Mouse (Mus musculus) myocyte (in vitro differentiated cells): Measurements from ENCODE around the gene Gm20388. TPM values are rescaled to one million over a fixed set of nuclear protein-coding genes. Genes with fewer than 3 reads are reported as not detected.

ENCODE experiments used
- H3K27me3 ChIP-seq: one replicate; pipeline ENCODE4 v1.6.1; 2011; ENCODE audit not compliant: control insufficient read depth, insufficient read depth, insufficient read length
- H3K36me3 ChIP-seq: one replicate; pipeline ENCODE4 v1.6.1; 2011; ENCODE audit not compliant: control insufficient read depth, insufficient read depth
- H3K4me2 ChIP-seq: one replicate; pipeline ENCODE4 v1.6.1; 2011; ENCODE audit warnings: low read depth, control low read depth
- H3K4me3 ChIP-seq: one replicate; pipeline ENCODE4 v1.5.1; 2011; ENCODE audit warnings: mild to moderate bottlenecking, control low read depth, moderate library complexity
- H3K79me2 ChIP-seq: one replicate; pipeline ENCODE4 v1.6.1; 2011; ENCODE audit not compliant: control insufficient read depth, insufficient read depth
- H3ac ChIP-seq: one replicate; pipeline ENCODE4 v1.6.1; 2011; ENCODE audit not compliant: control insufficient read depth, insufficient read length
- CEBPB ChIP-seq: IDR thresholded peaks from 2 replicates; pipeline ENCODE4 v1.6.1; 2011; ENCODE audit warnings: mild to moderate bottlenecking, moderate library complexity; ENCODE audit not compliant: poor library complexity, insufficient read depth, severe bottlenecking
- E2F4 ChIP-seq: IDR thresholded peaks from one replicate; pipeline ENCODE4 v1.6.1; 2011; ENCODE audit warnings: mild to moderate bottlenecking, control low read depth, moderate library complexity; ENCODE audit not compliant: insufficient read depth
- MAX ChIP-seq: IDR thresholded peaks from one replicate; pipeline ENCODE4 v1.6.1; 2011; ENCODE audit warnings: low read depth, mild to moderate bottlenecking, control low read depth
- MYOD1 ChIP-seq, 3 experiments: IDR thresholded peaks; one replicate each; pipeline ENCODE4 v1.6.1; 2011; ENCODE audit warnings: control low read depth in 2 of 3, low read depth in 2 of 3, mild to moderate bottlenecking in 2 of 3, moderate library complexity in 1 of 3; ENCODE audit not compliant: insufficient read length in 2 of 3, control insufficient read depth in 1 of 3
- MYOG ChIP-seq, 3 experiments: IDR thresholded peaks; one replicate each; pipeline ENCODE4 v1.6.1; 2011; ENCODE audit warnings: control low read depth in 2 of 3, low read depth in 2 of 3, mild to moderate bottlenecking in 2 of 3; ENCODE audit not compliant: insufficient read length in 2 of 3, control insufficient read depth in 1 of 3, insufficient read depth in 1 of 3
- POLR2A ChIP-seq: IDR thresholded peaks from one replicate; pipeline ENCODE4 v1.6.1; 2011; ENCODE audit warnings: low read depth, mild to moderate bottlenecking, control low read depth, moderate library complexity; ENCODE audit not compliant: insufficient read length
- POLR2AphosphoS2 ChIP-seq: IDR thresholded peaks from one replicate; pipeline ENCODE4 v1.6.1; 2011; ENCODE audit warnings: low read depth, control low read depth; ENCODE audit not compliant: insufficient read length
- REST ChIP-seq: IDR thresholded peaks from one replicate; pipeline ENCODE4 v1.6.1; 2011; ENCODE audit warnings: mild to moderate bottlenecking, control low read depth, moderate library complexity; ENCODE audit not compliant: insufficient read depth, insufficient read length
- SRF ChIP-seq: IDR thresholded peaks from one replicate; pipeline ENCODE4 v1.6.1; 2011; ENCODE audit warnings: low read depth; ENCODE audit not compliant: control insufficient read depth, insufficient read length
- TCF12 ChIP-seq: IDR thresholded peaks from one replicate; pipeline ENCODE4 v1.6.1; 2011; ENCODE audit warnings: mild to moderate bottlenecking, control low read depth; ENCODE audit not compliant: poor library complexity, insufficient read depth, severe bottlenecking
- TCF3 ChIP-seq: IDR thresholded peaks from one replicate; pipeline ENCODE4 v1.6.1; 2011; ENCODE audit warnings: low read depth, control low read depth; ENCODE audit not compliant: insufficient read length
- USF1 ChIP-seq: IDR thresholded peaks from one replicate; pipeline ENCODE4 v1.6.1; 2011; ENCODE audit warnings: low read depth, mild to moderate bottlenecking, control low read depth, moderate library complexity
- polyA plus RNA-seq: library from polyadenylated mRNA; unstranded; fragments of >200 nt; fragmentation: generic; extraction: Trizol; gene quantifications from one replicate; pipeline ENCODE4 v1.2.1, GENCODE M21; 2012; ENCODE audit warnings: missing spikeins

Gm20388 gene
- polyA plus RNA-seq, 1 experiment: 15.3 TPM

GRCm38 (mm10) chr8:124303211-124303902 is 4392.7 kb downstream of the Gm20388 start:
- H3ac ChIP-seq: no peak overlapping the region
- H3K4me2 ChIP-seq: no peak overlapping the region

DNA sequence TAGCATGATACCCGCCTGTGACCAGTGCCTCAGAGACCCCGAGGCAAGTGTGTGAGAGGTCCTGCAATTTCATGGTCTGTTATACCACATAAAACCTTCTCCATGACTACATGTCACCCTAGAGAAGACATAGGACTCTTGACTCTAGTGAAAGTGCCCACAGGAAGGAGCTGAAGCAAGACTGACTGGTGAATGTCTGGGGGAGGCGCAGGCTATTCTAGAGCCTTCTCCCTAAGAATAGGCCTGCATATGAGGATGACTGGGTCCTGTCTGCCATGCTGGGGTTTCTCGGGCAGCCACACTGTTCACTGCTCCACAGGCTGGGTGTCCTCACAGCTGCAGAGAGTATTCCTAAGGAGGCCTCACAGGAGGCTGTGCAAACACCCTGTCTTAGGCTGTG is 4393.5 kb downstream of the Gm20388 start:
- H3K79me2 ChIP-seq: no peaks in the 10 kb centered on the region
- H3K27me3 ChIP-seq: no peaks in the 10 kb centered on the region
- no peak overlapping the region for H3ac ChIP-seq
- H3K4me2 ChIP-seq: no peak overlapping the region
- no peak overlapping the region for H3K4me3 ChIP-seq
- H3K36me3 ChIP-seq: peaks cover 4% of the 10 kb centered on the region
- TF ChIP-seq E2F4 (no peak), POLR2AphosphoS2 (no peak), MYOD1 (IDR thresholded peaks at IDR 0.05; ENCODE audit: control insufficient read depth in 1 of 3, insufficient read length in 2 of 3, low read depth in 2 of 3) (no peak), MYOG (IDR thresholded peaks at IDR 0.05; ENCODE audit: control insufficient read depth in 1 of 3, insufficient read depth in 1 of 3, insufficient read length in 2 of 3, low read depth in 2 of 3) (no peak), SRF (no peak), CEBPB (no peak)

More at GRCm38 (mm10) chr8:124303211-124303902, 4392.7 kb downstream of the Gm20388 start:
- TF ChIP-seq SRF: no peak
- TF ChIP-seq TCF12: no peak
- peak in 2 of 3 experiments; percentile 66 to 85 for TF ChIP-seq MYOD1 (IDR thresholded peaks at IDR 0.05; ENCODE audit: control insufficient read depth in 1 of 3, insufficient read length in 2 of 3, low read depth in 2 of 3)
- no peaks in the 10 kb centered on the region for H3K27me3 ChIP-seq
- no peaks in the 10 kb centered on the region for H3K79me2 ChIP-seq
- H3K4me3 ChIP-seq: no peak overlapping the region
- H3K36me3 ChIP-seq: peaks cover 4% of the 10 kb centered on the region

DNA sequence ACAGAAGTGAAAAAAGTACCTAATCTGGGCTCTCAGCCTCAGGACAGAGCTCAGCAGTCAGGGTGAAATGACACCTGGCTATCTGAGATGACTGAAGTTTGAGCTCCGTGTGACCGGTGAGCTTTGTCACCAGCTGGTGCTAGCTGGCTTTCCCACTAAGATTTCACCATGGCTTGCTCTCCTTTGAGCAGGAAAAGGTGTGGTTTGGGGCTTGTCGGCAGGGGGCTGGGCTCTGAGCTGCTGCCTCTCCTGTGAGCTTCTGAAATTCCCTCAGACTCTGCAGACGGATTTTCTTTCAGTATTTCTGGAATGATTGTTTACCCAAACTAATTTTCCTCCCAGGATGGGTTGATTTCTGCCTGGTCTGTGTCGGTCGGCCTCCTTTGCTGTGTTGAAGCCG is 4395.9 kb downstream of the Gm20388 start:
- TF ChIP-seq TCF12 (no peak), E2F4 (no peak), MYOG (IDR thresholded peaks at IDR 0.05; ENCODE audit: control insufficient read depth in 1 of 3, insufficient read depth in 1 of 3, insufficient read length in 2 of 3, low read depth in 2 of 3) (no peak), POLR2AphosphoS2 (no peak), REST (no peak), CEBPB (no peak), MYOD1 (IDR thresholded peaks at IDR 0.05; ENCODE audit: control insufficient read depth in 1 of 3, insufficient read length in 2 of 3, low read depth in 2 of 3) (no peak), SRF (no peak), MAX (no peak), POLR2A (no peak), USF1 (no peak), TCF3 (no peak)
- no peaks in the 10 kb centered on the region for H3K27me3 ChIP-seq
- H3K4me3 ChIP-seq: no peak overlapping the region
- no peak overlapping the region for H3ac ChIP-seq
- H3K4me2 ChIP-seq: no peak overlapping the region
- H3K79me2 ChIP-seq: no peaks in the 10 kb centered on the region
- peaks cover 4% of the 10 kb centered on the region for H3K36me3 ChIP-seq

- H3ac ChIP-seq: no peak overlapping the region
- no peaks in the 10 kb centered on the region for H3K79me2 ChIP-seq
- no peak overlapping the region for H3K4me2 ChIP-seq
- H3K36me3 ChIP-seq: peaks cover 4% of the 10 kb centered on the region
- TF ChIP-seq TCF3 (no peak), CEBPB (no peak), MYOG (IDR thresholded peaks at IDR 0.05; ENCODE audit: control insufficient read depth in 1 of 3, insufficient read depth in 1 of 3, insufficient read length in 2 of 3, low read depth in 2 of 3) (no peak), REST (no peak), SRF (no peak), MYOD1 (IDR thresholded peaks at IDR 0.05; ENCODE audit: control insufficient read depth in 1 of 3, insufficient read length in 2 of 3, low read depth in 2 of 3) (no peak), E2F4 (no peak), USF1 (no peak), MAX (no peak), TCF12 (no peak), POLR2AphosphoS2 (no peak)
- H3K4me3 ChIP-seq: no peak overlapping the region
- no peaks in the 10 kb centered on the region for H3K27me3 ChIP-seq
Measured at GRCm38 (mm10) chr8:124307700-124308099, 4397.1 kb downstream of the Gm20388 start.

DNA sequence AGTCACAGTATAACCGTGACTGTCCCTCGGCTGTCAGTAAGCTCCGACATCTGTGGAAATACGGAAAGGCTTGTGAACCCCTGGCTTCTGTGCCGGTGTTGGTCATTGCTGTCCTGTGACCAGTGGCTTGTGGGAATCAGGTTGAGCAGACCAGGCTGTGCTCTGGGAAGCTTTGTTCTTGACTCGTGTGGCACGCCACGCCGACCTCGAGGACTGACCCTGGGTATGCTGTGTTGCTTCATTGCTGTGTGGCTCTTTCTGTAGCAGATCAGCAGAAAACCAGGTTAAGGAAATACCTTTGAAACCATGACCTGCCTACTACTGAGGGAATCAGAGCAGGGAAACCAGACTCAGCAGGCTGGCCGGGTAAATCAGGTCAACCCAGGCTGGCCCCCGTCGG is 4399.9 kb downstream of the Gm20388 start:
- Histone ChIP-seq H3K27me3 (no peaks in the 10 kb centered on the region), H3K4me2 (no peak overlapping the region), H3K79me2 (no peaks in the 10 kb centered on the region), H3ac (no peak overlapping the region), H3K36me3 (peaks cover 4% of the 10 kb centered on the region), H3K4me3 (no peak overlapping the region)
- TF ChIP-seq TCF3 (no peak), MAX (no peak), POLR2AphosphoS2 (no peak), SRF (no peak), CEBPB (no peak), REST (no peak), E2F4 (no peak), POLR2A (no peak), USF1 (no peak), MYOD1 (IDR thresholded peaks at IDR 0.05; ENCODE audit: control insufficient read depth in 1 of 3, insufficient read length in 2 of 3, low read depth in 2 of 3) (no peak), TCF12 (no peak), MYOG (IDR thresholded peaks at IDR 0.05; ENCODE audit: control insufficient read depth in 1 of 3, insufficient read depth in 1 of 3, insufficient read length in 2 of 3, low read depth in 2 of 3) (no peak)
